Mouse (Mus musculus) cerebellum, adult 8-10 months (tissue): ENCODE measurements around the gene Cct8.
"Not testable (repeated sequence)": the region's sequence is repeated elsewhere in the genome, so short reads cannot be mapped to it uniquely, and the experiment has no call there.

Source experiments
- DNase-seq: peaks from one replicate; pipeline ENCODE4 v3.0.0; 2022

Cct8 gene

GRCm38 (mm10) chr16:87495716-87496447 is at the start of gene Cct8:
Cct8 (minus strand) TSS chr16:87495873.
- peak; percentile 95 for DNase-seq

GRCm38 (mm10) chr16:87528755-87529154 is 33.1 kb upstream of the Cct8 start:
- DNase-seq = no peak

- DNase-seq = no peak
Measured at GRCm38 (mm10) chr16:87527553-87528249, 32.0 kb upstream of the Cct8 start.

GRCm38 (mm10) chr16:87524228-87524627 is 28.6 kb upstream of the Cct8 start:
- no peak for DNase-seq

GRCm38 (mm10) chr16:87512331-87512730 is 16.7 kb upstream of the Cct8 start:
- no peak for DNase-seq

- DNase-seq = no peak
Measured at GRCm38 (mm10) chr16:87511706-87512105, 16.0 kb upstream of the Cct8 start.

- no peak for DNase-seq
Measured at GRCm38 (mm10) chr16:87501304-87502078, 5.8 kb upstream of the Cct8 start.

- DNase-seq = no peak
Measured at GRCm38 (mm10) chr16:87499556-87499955, 3.9 kb upstream of the Cct8 start.

GRCm38 (mm10) chr16:87497171-87497570 is 1.5 kb upstream of the Cct8 start:
- DNase-seq = no peak

GRCm38 (mm10) chr16:87496728-87497127 is 1.1 kb upstream of the Cct8 start:
- no peak for DNase-seq

- DNase-seq = no peak
Measured at GRCm38 (mm10) chr16:87494955-87495655, 568 bp downstream of the Cct8 start.

GRCm38 (mm10) chr16:87492191-87492792 is 3.4 kb downstream of the Cct8 start:
- not testable (repeated sequence) for DNase-seq

- DNase-seq = no peak
Measured at GRCm38 (mm10) chr16:87488605-87489004, 7.1 kb downstream of the Cct8 start.

- no peak for DNase-seq
Measured at GRCm38 (mm10) chr16:87486739-87487138, 8.9 kb downstream of the Cct8 start.

- no peak for DNase-seq
Measured at GRCm38 (mm10) chr16:87484367-87484766, 11.3 kb downstream of the Cct8 start.

- no peak for DNase-seq
Measured at GRCm38 (mm10) chr16:87470579-87470978, 25.1 kb downstream of the Cct8 start.

- DNase-seq = no peak
Measured at GRCm38 (mm10) chr16:87458752-87459151, 36.9 kb downstream of the Cct8 start.

GRCm38 (mm10) chr16:87455180-87455611 is 40.5 kb downstream of the Cct8 start:
- no peak for DNase-seq

GRCm38 (mm10) chr16:87454419-87455179 is 41.1 kb downstream of the Cct8 start, which contains the start of gene Usp16:
Usp16 (plus strand) TSS chr16:87454703.
- peak; percentile 90 for DNase-seq

- DNase-seq = no peak
Measured at GRCm38 (mm10) chr16:87453226-87453625, 42.4 kb downstream of the Cct8 start.

GRCm38 (mm10) chr16:87445528-87445927 is 50.1 kb downstream of the Cct8 start:
- DNase-seq = no peak

GRCm38 (mm10) chr16:87445110-87445509 is 50.6 kb downstream of the Cct8 start:
- DNase-seq = no peak
